Mouse (Mus musculus) bone marrow, adult 2 months (tissue): ENCODE data around the gene Plcb1.

Experiments used
- CTCF ChIP-seq: fragments of 200-500 bp; IDR thresholded peaks from 2 replicates; pipeline ENCODE4 v1.5.1; 2011; ENCODE audit warnings: low read length, control low read depth; ENCODE audit not compliant: control insufficient read depth, insufficient read depth
- POLR2A ChIP-seq: fragments of 200-500 bp; IDR thresholded peaks from 2 replicates; pipeline ENCODE4 v1.6.1; 2011; ENCODE audit warnings: low read depth, mild to moderate bottlenecking, control low read depth, low read length, borderline replicate concordance; ENCODE audit not compliant: control insufficient read depth

DNA sequence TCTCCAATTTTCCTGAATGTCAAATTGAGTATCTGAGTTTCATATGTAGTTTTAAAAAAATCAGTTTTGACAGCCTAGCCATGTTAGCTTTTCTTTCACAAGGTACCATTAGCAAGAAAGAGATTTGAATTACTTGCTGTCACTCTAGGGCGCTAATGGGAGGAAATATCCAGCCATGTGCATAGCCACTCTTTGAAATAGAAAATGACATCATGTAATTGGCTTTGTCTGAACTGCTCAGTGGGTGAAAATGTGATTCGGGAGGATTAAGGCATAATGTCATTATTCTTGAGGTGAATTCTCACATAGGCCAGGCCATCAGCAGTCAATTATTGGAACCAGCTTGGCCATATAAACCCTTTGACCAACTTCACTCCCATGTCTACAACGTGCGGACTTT lies 285.5 kb downstream of the Plcb1 start:
- no peak for TF ChIP-seq CTCF
- TF ChIP-seq POLR2A: no peak
